Comparison of ENCODE assay signal across 11 mouse cellular contexts in the genomic region with DNA sequence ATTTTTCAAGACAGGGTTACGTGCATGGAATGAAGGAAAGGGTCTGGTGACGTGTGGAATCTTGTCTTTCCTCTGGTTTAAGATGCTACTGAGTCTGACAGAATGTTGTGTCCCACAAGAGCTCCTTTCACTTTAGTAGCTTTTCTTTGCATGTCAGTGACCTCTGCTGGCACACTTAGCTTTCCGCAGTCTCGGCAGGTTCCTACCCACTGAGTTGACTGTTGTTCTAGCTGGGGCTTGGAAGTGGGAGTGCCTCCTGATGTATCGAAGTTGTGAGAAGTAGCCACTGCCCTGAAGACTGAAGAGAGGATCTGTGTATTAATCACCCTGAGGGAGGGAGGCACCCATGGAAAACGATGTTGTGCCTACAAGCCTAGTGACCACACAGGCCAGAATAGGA. TPM values are rescaled to one million over a fixed set of nuclear protein-coding genes. Genes with fewer than 3 reads are reported as not detected.
A peak's percentile ranks its signal among the peaks of the same experiment; 100 is the strongest.
DNase-seq lines count a peak whose midpoint lies in the region; ATAC-seq and TF ChIP-seq lines count a peak whose summit lies in the region.
"Had no signal": no experiment of that assay in that cellular context is flagged by ENCODE, and none has a peak within 500 bp of the region (broad histone marks: within the 10 kb centered on the region; RNA-seq: fewer than 3 reads in every experiment).

No protein-coding gene starts in this region.

- H3K4me2 ChIP-seq in forebrain, postnatal 0 days (ENCODE audit: low read depth) = no peak overlapping the region
- H3K4me2 ChIP-seq in liver, postnatal 0 days (ENCODE audit: low read depth, low read length) = no peak overlapping the region
- no peak overlapping the region for H3K4me2 ChIP-seq in liver, embryonic 11.5 days
- no peak overlapping the region for H3K4me2 ChIP-seq in forebrain, embryonic 13.5 days
- H3K4me2 ChIP-seq: embryonic facial prominence, embryonic 13.5 days; midbrain, embryonic 12.5 days had no signal

- H3K27me3 ChIP-seq in forebrain, postnatal 0 days (ENCODE audit: insufficient read depth, low read length) = no peaks in the 10 kb centered on the region
- no peaks in the 10 kb centered on the region for H3K27me3 ChIP-seq in forebrain, embryonic 10.5 days (ENCODE audit: poor library complexity, severe bottlenecking)
- H3K27me3 ChIP-seq in liver, postnatal 0 days (ENCODE audit: insufficient read depth, low read length) = no peaks in the 10 kb centered on the region
- H3K27me3 ChIP-seq in liver, embryonic 11.5 days (replicated peaks; ENCODE audit: control insufficient read depth, insufficient read depth, low read length) = no peaks in the 10 kb centered on the region
- H3K27me3 ChIP-seq in forebrain, embryonic 13.5 days = no peaks in the 10 kb centered on the region
- H3K27me3 ChIP-seq: embryonic facial prominence, embryonic 13.5 days; midbrain, embryonic 12.5 days had no signal

- WGBS in forebrain, postnatal 0 days = 51% methylated on average over 6 of the region's 6 CpGs
- WGBS in forebrain, embryonic 10.5 days = 44% methylated on average over 6 of the region's 6 CpGs
- 32% methylated on average over 6 of the region's 6 CpGs for WGBS in liver, postnatal 0 days (ENCODE audit: insufficient replicate concordance)
- WGBS in liver, embryonic 11.5 days = 27% methylated on average over 6 of the region's 6 CpGs
- WGBS in forebrain, embryonic 13.5 days = 51% methylated on average over 6 of the region's 6 CpGs

- 0 out of 2 replicates have a peak, but pooled peaks have one; percentile 16 for TF ChIP-seq CTCF in forebrain, postnatal 0 days (IDR thresholded peaks at IDR 0.05; ENCODE audit: low read depth)
- peak; percentile 53 for TF ChIP-seq CTCF in liver, postnatal 0 days (IDR thresholded peaks at IDR 0.05; ENCODE audit: low read depth)

- H3K27ac ChIP-seq in forebrain, postnatal 0 days (ENCODE audit: low read depth, low read length) = no peak overlapping the region
- H3K27ac ChIP-seq in forebrain, embryonic 10.5 days = no peak overlapping the region
- H3K27ac ChIP-seq in liver, postnatal 0 days (ENCODE audit: low read depth) = no peak overlapping the region
- H3K27ac ChIP-seq in liver, embryonic 11.5 days (ENCODE audit: low read depth, low read length) = no peak overlapping the region
- H3K27ac ChIP-seq in forebrain, embryonic 13.5 days = no peak overlapping the region
- H3K27ac ChIP-seq: embryonic facial prominence, embryonic 13.5 days; midbrain, embryonic 12.5 days had no signal

- no peak for ATAC-seq in forebrain, postnatal 0 days
- no peak for ATAC-seq in liver, postnatal 0 days
- ATAC-seq in liver, embryonic 11.5 days (replicated peaks; ENCODE audit: low FRiP score) = no peak
- ATAC-seq in forebrain, embryonic 13.5 days = no peak

- H3K9me3 ChIP-seq in forebrain, postnatal 0 days (ENCODE audit: low read length) = no peaks in the 10 kb centered on the region
- H3K9me3 ChIP-seq in forebrain, embryonic 10.5 days = no peaks in the 10 kb centered on the region
- H3K9me3 ChIP-seq in liver, postnatal 0 days (ENCODE audit: low read length) = no peaks in the 10 kb centered on the region
- H3K9me3 ChIP-seq in liver, embryonic 11.5 days (ENCODE audit: control insufficient read depth, low read length) = no peaks in the 10 kb centered on the region
- no peaks in the 10 kb centered on the region for H3K9me3 ChIP-seq in forebrain, embryonic 13.5 days (replicated peaks)
- H3K9me3 ChIP-seq: embryonic facial prominence, embryonic 13.5 days; G1E; midbrain, embryonic 12.5 days had no signal

- H3K36me3 ChIP-seq in forebrain, postnatal 0 days (ENCODE audit: insufficient read depth) = no peaks in the 10 kb centered on the region
- no peaks in the 10 kb centered on the region for H3K36me3 ChIP-seq in forebrain, embryonic 10.5 days (replicated peaks)
- no peaks in the 10 kb centered on the region for H3K36me3 ChIP-seq in liver, postnatal 0 days (replicated peaks; ENCODE audit: insufficient read depth, low read length)
- H3K36me3 ChIP-seq in liver, embryonic 11.5 days (ENCODE audit: control insufficient read depth, insufficient read depth, low read length) = no peaks in the 10 kb centered on the region
- no peaks in the 10 kb centered on the region for H3K36me3 ChIP-seq in forebrain, embryonic 13.5 days (ENCODE audit: poor library complexity, severe bottlenecking)
- H3K36me3 ChIP-seq: embryonic facial prominence, embryonic 13.5 days; G1E; midbrain, embryonic 12.5 days had no signal

- TF ChIP-seq EP300 in liver, postnatal 0 days (IDR thresholded peaks at IDR 0.05; ENCODE audit: low read depth) = no peak

- H3K4me1 ChIP-seq in forebrain, postnatal 0 days (ENCODE audit: insufficient read depth) = no peaks in the 10 kb centered on the region
- H3K4me1 ChIP-seq in forebrain, embryonic 10.5 days = no peaks in the 10 kb centered on the region
- no peaks in the 10 kb centered on the region for H3K4me1 ChIP-seq in liver, postnatal 0 days (ENCODE audit: insufficient read depth)
- H3K4me1 ChIP-seq in liver, embryonic 11.5 days (replicated peaks; ENCODE audit: control insufficient read depth, insufficient read depth, low read length) = no peaks in the 10 kb centered on the region
- no peaks in the 10 kb centered on the region for H3K4me1 ChIP-seq in forebrain, embryonic 13.5 days
- H3K4me1 ChIP-seq: embryonic facial prominence, embryonic 13.5 days; midbrain, embryonic 12.5 days had no signal

- no peak for DNase-seq in forebrain, postnatal 0 days
- DNase-seq in forebrain, embryonic 10.5 days (ENCODE audit: extremely low spot score, low spot score) = no peak
- peak; percentile 25 for DNase-seq in liver, postnatal 0 days
- DNase-seq in liver, embryonic 11.5 days (ENCODE audit: low spot score) = no peak
- DNase-seq in adrenal gland, postnatal 36 days = peak; percentile 21 to 32
- peak; percentile 24 to 33 for DNase-seq in lung, adult 18-20 months
- DNase-seq in spleen, postnatal 36 days (ENCODE audit: low spot score in 2 of 2) = no peak

- H3K9ac ChIP-seq in forebrain, postnatal 0 days = no peak overlapping the region
- no peak overlapping the region for H3K9ac ChIP-seq in liver, postnatal 0 days (replicated peaks)
- no peak overlapping the region for H3K9ac ChIP-seq in liver, embryonic 11.5 days (ENCODE audit: low read depth, low read length)
- no peak overlapping the region for H3K9ac ChIP-seq in forebrain, embryonic 13.5 days
- H3K9ac ChIP-seq: embryonic facial prominence, embryonic 13.5 days; midbrain, embryonic 12.5 days had no signal

- no peak overlapping the region for H3K4me3 ChIP-seq in forebrain, postnatal 0 days (ENCODE audit: low read depth, low read length)
- H3K4me3 ChIP-seq in forebrain, embryonic 10.5 days = no peak overlapping the region
- no peak overlapping the region for H3K4me3 ChIP-seq in liver, postnatal 0 days (ENCODE audit: low read depth, low read length)
- no peak overlapping the region for H3K4me3 ChIP-seq in liver, embryonic 11.5 days (ENCODE audit: low read depth, low read length)
- no peak overlapping the region for H3K4me3 ChIP-seq in forebrain, embryonic 13.5 days
- H3K4me3 ChIP-seq: embryonic facial prominence, embryonic 13.5 days; midbrain, embryonic 12.5 days had no signal

RNA-seq across cellular contexts. Expression of a gene that starts 11.7 kb away (rescaled TPM):
- 0.77 and 0.95 TPM in 2 replicates for total RNA-seq in forebrain, postnatal 0 days (2014; rRNA removed)
- polyA plus RNA-seq in forebrain, postnatal 0 days (2015; fragmentation: Nextera tagmentation; extraction: Ambion mirVana) = 0.26 and 0.64 TPM in 2 replicates
- not detected in 2 replicates for polyA plus RNA-seq in forebrain, embryonic 10.5 days (2016; fragmentation: Nextera tagmentation; extraction: Ambion mirVana)
- 0.22 and 0.26 TPM in 2 replicates for polyA plus RNA-seq in liver, postnatal 0 days (2015; fragmentation: Nextera tagmentation; extraction: Ambion mirVana)
- 0.14 TPM in 1 of 2 replicates, not detected in the other for polyA plus RNA-seq in liver, embryonic 11.5 days (2014; fragmentation: Nextera tagmentation; extraction: Ambion mirVana)
- under 1 TPM; 0.13 to 0.36 TPM for total RNA-seq in adrenal gland, postnatal 36 days (2021)
- polyA plus RNA-seq in forebrain, embryonic 13.5 days (2015; fragmentation: Nextera tagmentation; extraction: Ambion mirVana) = 0.04 TPM in 1 of 2 replicates, not detected in the other
- polyA plus RNA-seq: G1E had no signal

RNA-seq across cellular contexts. Expression of a gene that starts 29.8 kb away (rescaled TPM):
- 0.08 TPM in 1 of 2 replicates, not detected in the other for total RNA-seq in forebrain, postnatal 0 days (2014; rRNA removed)
- polyA plus RNA-seq in forebrain, postnatal 0 days (2015; fragmentation: Nextera tagmentation; extraction: Ambion mirVana) = not detected in 2 replicates
- polyA plus RNA-seq in forebrain, embryonic 10.5 days (2016; fragmentation: Nextera tagmentation; extraction: Ambion mirVana) = not detected in 2 replicates
- polyA plus RNA-seq in liver, postnatal 0 days (2015; fragmentation: Nextera tagmentation; extraction: Ambion mirVana) = 81.3 and 89.1 TPM in 2 replicates
- polyA plus RNA-seq in liver, embryonic 11.5 days (2014; fragmentation: Nextera tagmentation; extraction: Ambion mirVana) = 0.79 and 0.95 TPM in 2 replicates
- under 1 TPM; 0.13 to 0.33 TPM for total RNA-seq in adrenal gland, postnatal 36 days (2021)
- not detected in 2 replicates for polyA plus RNA-seq in forebrain, embryonic 13.5 days (2015; fragmentation: Nextera tagmentation; extraction: Ambion mirVana)
- polyA plus RNA-seq: embryonic facial prominence, embryonic 13.5 days; G1E; midbrain, embryonic 12.5 days had no signal

RNA-seq across cellular contexts. Expression of a gene that starts 30.1 kb away (rescaled TPM):
- 0.62 TPM in 1 of 2 replicates, not detected in the other for total RNA-seq in forebrain, postnatal 0 days (2014; rRNA removed)
- polyA plus RNA-seq in forebrain, postnatal 0 days (2015; fragmentation: Nextera tagmentation; extraction: Ambion mirVana) = not detected in 2 replicates
- polyA plus RNA-seq in forebrain, embryonic 10.5 days (2016; fragmentation: Nextera tagmentation; extraction: Ambion mirVana) = not detected in 2 replicates
- polyA plus RNA-seq in liver, postnatal 0 days (2015; fragmentation: Nextera tagmentation; extraction: Ambion mirVana) = 745 and 764 TPM in 2 replicates
- not detected in 2 replicates for polyA plus RNA-seq in liver, embryonic 11.5 days (2014; fragmentation: Nextera tagmentation; extraction: Ambion mirVana)
- under 1 TPM; 0.49 to 0.79 TPM for total RNA-seq in adrenal gland, postnatal 36 days (2021)
- polyA plus RNA-seq in forebrain, embryonic 13.5 days (2015; fragmentation: Nextera tagmentation; extraction: Ambion mirVana) = not detected in 2 replicates
- total RNA-seq: G1E had no signal
- polyA plus RNA-seq: G1E; midbrain, embryonic 12.5 days had no signal

Comparison
In these comparisons a context has a peak if more than half of its experiments do, and no peak if none do; other contexts are left out.
1. DNase-seq: peak in liver, postnatal 0 days (single experiment), adrenal gland, postnatal 36 days (2 of 2) and lung, adult 18-20 months (2 of 2); none in forebrain, postnatal 0 days (single experiment), forebrain, embryonic 10.5 days (single experiment), liver, embryonic 11.5 days (single experiment) and spleen, postnatal 36 days (0 of 2).
2. RNA of a gene that starts 29.8 kb away (polyA plus RNA-seq): 81.3 to 89.1 TPM in liver, postnatal 0 days; 0.79 to 0.95 TPM in liver, embryonic 11.5 days, not detected in forebrain, embryonic 13.5 days, not detected in forebrain, postnatal 0 days and not detected in forebrain, embryonic 10.5 days; every median in the first group is over 10 times any median in the second.
3. RNA of a gene that starts 30.1 kb away (polyA plus RNA-seq): 745 to 764 TPM in liver, postnatal 0 days; not detected in forebrain, postnatal 0 days, not detected in forebrain, embryonic 10.5 days, not detected in liver, embryonic 11.5 days and not detected in forebrain, embryonic 13.5 days; every median in the first group is over 100 times any median in the second.